Mouse (Mus musculus) liver, embryonic 14.5 days (tissue): ENCODE results near the gene Afg1l. TPM values are rescaled to one million over a fixed set of nuclear protein-coding genes. Genes with fewer than 3 reads are reported as not detected.

Experiments
- ATAC-seq: fragments of 200-750 bp; cut with Nextera tagmentation; 2 replicates; pipeline ENCODE4 v1.8.0; 2017; ENCODE audit warnings: moderate number of reproducible peaks, mild to moderate bottlenecking, moderate library complexity; ENCODE audit not compliant: insufficient read depth
- DNase-seq, 3 experiments: peaks; one replicate each; pipeline ENCODE4 v3.0.0-alpha.2; 2012 to 2013; ENCODE audit warnings: low read depth in 3 of 3, low spot score in 3 of 3
- H3K27ac ChIP-seq: fragments of 300-500 bp; sonication (generic); 2 replicates; pipeline ENCODE4 v1.5.1; 2014; ENCODE audit warnings: moderate library complexity, mild to moderate bottlenecking, control low read depth, inconsistent platforms
- H3K27me3 ChIP-seq: fragments of 300-500 bp; sonication (generic); 2 replicates; pipeline ENCODE4 v1.6.1; 2014; ENCODE audit warnings: mild to moderate bottlenecking, low read length, moderate library complexity; ENCODE audit not compliant: control insufficient read depth, insufficient read depth
- H3K36me3 ChIP-seq: fragments of 300-500 bp; sonication (generic); replicated peaks from 2 replicates; pipeline ENCODE4 v1.6.1; 2014; ENCODE audit warnings: low read depth; ENCODE audit not compliant: control insufficient read depth, insufficient read depth
- H3K4me1 ChIP-seq, 2 experiments: fragments of 200-500 bp in 1 of 2; fragments of 300-500 bp in 1 of 2; sonication (generic) in 1 of 2; replicated peaks; 2 replicates each; pipeline ENCODE4 v1.6.1; 2012 to 2014; ENCODE audit warnings: antibody characterized with exemption in 1 of 2, inconsistent platforms in 1 of 2, low read length in 1 of 2; ENCODE audit not compliant: control insufficient read depth in 2 of 2, insufficient read depth in 2 of 2
- H3K4me2 ChIP-seq: fragments of 300-500 bp; sonication (generic); 2 replicates; pipeline ENCODE4 v1.6.1; 2014; ENCODE audit warnings: low read depth, mild to moderate bottlenecking, control low read depth, moderate library complexity
- H3K4me3 ChIP-seq, 2 experiments: fragments of 200-500 bp in 1 of 2; fragments of 300-500 bp in 1 of 2; sonication (generic) in 1 of 2; 2 replicates each; pipeline ENCODE4 v1.5.1; 2012 to 2014; ENCODE audit warnings: low read depth in 2 of 2, low read length in 2 of 2, mild to moderate bottlenecking in 2 of 2, control low read depth in 1 of 2, inconsistent platforms in 1 of 2, moderate library complexity in 1 of 2; ENCODE audit not compliant: insufficient read depth in 1 of 2
- H3K9ac ChIP-seq: fragments of 300-500 bp; sonication (generic); replicated peaks from 2 replicates; pipeline ENCODE4 v1.6.1; 2014; ENCODE audit warnings: mild to moderate bottlenecking, control low read depth, moderate library complexity
- H3K9me3 ChIP-seq: fragments of 300-500 bp; sonication (generic); 2 replicates; pipeline ENCODE4 v1.6.1; 2016; ENCODE audit warnings: low read length, mixed read lengths; ENCODE audit not compliant: control insufficient read depth
- CTCF ChIP-seq: IDR thresholded peaks from 2 replicates; pipeline ENCODE4 v1.5.1; 2016; ENCODE audit warnings: antibody characterized with exemption, low read depth, control low read depth
- EP300 ChIP-seq: IDR thresholded peaks from 2 replicates; pipeline ENCODE4 v1.6.1; 2016; ENCODE audit warnings: antibody characterized with exemption, low read depth
- WGBS: fragments of 180-500 bp; shearing (Covaris S2); extraction: QIAGEN DNeasy Blood & Tissue Kit; methylation state at CpG from one replicate; pipeline ENCODE4 v1.1.7; 2014; ENCODE audit not compliant: insufficient replicate concordance; 5-methylcytosine and 5-hydroxymethylcytosine counted together
- polyA plus RNA-seq, 2 experiments: library from polyadenylated mRNA; depleted of rRNA in 1 of 2; stranded (reverse) in 1 of 2; unstranded in 1 of 2; fragments of >200 nt; fragmentation: Nextera tagmentation in 1 of 2; extraction: Ambion mirVana in 1 of 2; gene quantifications; 2 replicates each; pipeline versions ENCODE4 v1.2.1 to v1.2.3; 2012 to 2014

Gene Afg1l
- polyA plus RNA-seq, 2 experiments, result 1.8 to 2.2 TPM

DNA sequence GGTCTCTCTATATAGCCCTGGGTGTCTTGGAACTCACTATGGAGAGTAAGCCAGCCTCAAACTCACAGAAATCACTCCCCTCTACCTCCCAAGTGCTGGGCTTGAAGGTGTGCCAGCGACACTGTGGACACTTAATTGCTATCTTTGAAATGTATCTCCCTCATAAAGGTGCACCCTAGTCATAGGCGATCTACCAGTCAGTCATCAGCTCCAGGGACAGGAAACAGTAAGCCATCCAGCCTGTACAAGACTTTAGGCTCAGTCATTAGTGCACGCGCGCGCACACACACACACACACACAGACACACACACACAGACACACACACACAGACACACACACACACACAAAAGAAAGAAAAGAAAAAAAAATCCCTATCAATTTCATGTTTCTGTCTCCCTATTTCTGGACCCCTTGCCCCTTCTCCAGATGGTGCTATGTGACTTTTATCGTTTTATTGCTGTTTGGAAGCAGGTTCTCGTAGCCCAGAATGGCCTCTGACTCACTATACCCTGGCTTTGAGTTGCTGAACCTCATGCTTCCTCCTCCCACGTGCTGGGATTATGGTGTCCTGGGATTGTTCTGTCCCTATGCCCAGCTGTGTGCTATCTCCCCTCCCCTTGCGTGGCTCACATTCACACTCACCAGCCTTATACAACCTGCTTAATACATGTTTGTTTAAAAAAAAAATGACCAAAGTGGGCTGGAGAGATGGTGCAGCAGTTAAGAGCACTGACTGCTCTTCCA lies 13.8 kb upstream of the Afg1l start:
- H3K4me3 ChIP-seq, result no peak overlapping the region
- no peak for ATAC-seq
- H3K36me3 ChIP-seq, result no peaks in the 10 kb centered on the region
- no peak overlapping the region for H3K9ac ChIP-seq
- H3K27ac ChIP-seq, result no peak overlapping the region
- no peak for DNase-seq
- H3K27me3 ChIP-seq, result no peaks in the 10 kb centered on the region
- H3K4me1 ChIP-seq, result peaks cover 0 to 8% of the 10 kb centered on the region in 2 experiments; a peak in 2 of 4 replicates
- TF ChIP-seq CTCF (no peak), EP300 (no peak)
- no peak overlapping the region for H3K4me2 ChIP-seq
- WGBS, result 78% methylated on average over 10 of the region's 10 CpGs
- no peaks in the 10 kb centered on the region for H3K9me3 ChIP-seq

DNA sequence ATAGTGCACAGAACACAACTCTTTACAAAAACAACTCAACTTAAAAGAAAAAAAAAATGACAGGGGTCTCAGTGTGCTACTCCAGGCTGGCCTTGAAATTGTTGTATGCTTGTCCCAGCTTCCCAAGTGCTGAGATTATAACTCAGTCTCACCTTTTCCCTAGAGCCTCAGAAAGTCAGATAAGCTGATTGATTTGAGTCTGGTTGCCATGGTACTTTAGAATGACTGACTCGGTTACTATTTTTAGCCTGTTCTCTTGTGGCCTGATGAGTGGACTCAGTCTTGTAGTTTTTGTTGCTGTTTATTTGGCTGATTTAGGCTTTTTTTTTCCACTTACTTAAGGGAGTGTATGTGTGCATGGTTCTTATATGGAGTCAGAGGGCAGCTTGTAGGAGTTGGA lies 12.8 kb upstream of the Afg1l start:
- H3K27ac ChIP-seq, result no peak overlapping the region
- TF ChIP-seq EP300, result no peak
- TF ChIP-seq CTCF, result no peak
- peaks cover 0 to 8% of the 10 kb centered on the region in 2 experiments; a peak in 2 of 4 replicates for H3K4me1 ChIP-seq
- no peak overlapping the region for H3K4me3 ChIP-seq
- no peaks in the 10 kb centered on the region for H3K9me3 ChIP-seq
- no peaks in the 10 kb centered on the region for H3K36me3 ChIP-seq
- no peak for DNase-seq
- no peak for ATAC-seq
- WGBS, result 14% methylated on average over 1 of the region's 1 CpGs
- H3K4me2 ChIP-seq, result no peak overlapping the region
- H3K27me3 ChIP-seq, result no peaks in the 10 kb centered on the region
- H3K9ac ChIP-seq, result no peak overlapping the region

DNA sequence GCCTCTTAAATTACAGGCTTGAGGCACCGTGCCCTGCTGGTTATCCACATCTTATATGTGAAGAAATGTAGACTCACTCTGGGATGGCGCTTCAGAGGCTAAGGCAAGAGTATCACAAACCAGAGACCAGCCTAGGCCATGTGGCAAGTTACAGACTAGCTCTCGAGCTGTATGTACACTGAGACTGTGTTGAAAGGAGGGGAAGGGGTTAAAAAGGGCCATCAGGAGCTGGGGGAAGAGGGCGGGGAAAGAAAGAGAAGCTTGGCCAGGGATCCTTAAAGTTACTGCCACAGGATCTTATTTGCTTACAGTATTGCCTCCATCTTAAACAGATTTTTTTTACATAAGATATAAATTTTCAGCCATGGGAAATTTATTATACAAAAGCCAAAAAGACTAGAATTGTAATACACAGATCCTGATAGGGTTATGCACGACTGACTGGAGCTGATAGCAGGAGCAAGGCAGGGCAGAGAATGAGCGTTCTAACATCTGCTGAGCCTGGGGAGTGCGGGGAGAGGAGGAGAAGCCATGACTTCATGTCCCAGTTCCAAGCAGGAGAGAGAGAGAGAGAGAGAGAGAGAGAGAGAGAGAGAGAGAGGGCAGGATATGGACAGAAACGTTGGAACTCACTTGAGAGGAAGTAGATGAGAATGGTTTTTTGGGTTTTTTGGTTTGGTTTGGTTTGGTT lies 10.4 kb upstream of the Afg1l start:
- TF ChIP-seq EP300, result no peak
- no peak for TF ChIP-seq CTCF
- Histone ChIP-seq H3K4me1 (peaks cover 0 to 8% of the 10 kb centered on the region in 2 experiments; a peak in 2 of 4 replicates), H3K27me3 (no peaks in the 10 kb centered on the region), H3K9ac (no peak overlapping the region), H3K9me3 (no peaks in the 10 kb centered on the region), H3K4me2 (no peak overlapping the region), H3K4me3 (no peak overlapping the region), H3K36me3 (no peaks in the 10 kb centered on the region), H3K27ac (no peak overlapping the region)
- DNase-seq, result no peak
- WGBS, result 32% methylated on average over 8 of the region's 8 CpGs
- no peak for ATAC-seq

DNA sequence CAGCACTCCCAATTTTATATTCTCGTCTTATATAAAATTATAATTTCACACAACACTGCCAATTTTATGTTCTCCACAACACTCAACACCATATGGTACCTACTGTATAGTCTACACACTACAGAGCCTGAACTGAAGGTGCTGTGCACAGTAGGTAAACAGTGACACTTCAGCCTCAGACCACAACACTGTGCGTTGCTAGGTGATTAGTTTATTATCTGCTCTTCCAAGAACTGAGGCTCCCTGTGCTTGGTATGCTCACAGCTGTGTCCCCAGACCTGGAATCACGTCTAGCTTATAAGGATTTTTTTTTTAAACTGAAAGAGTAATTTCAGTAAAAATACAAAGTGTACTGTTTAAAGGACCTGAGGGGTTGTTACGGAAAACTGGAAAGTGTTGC lies 2.4 kb upstream of the Afg1l start:
- Histone ChIP-seq H3K27me3 (no peaks in the 10 kb centered on the region), H3K27ac (no peak overlapping the region), H3K4me3 (no peak overlapping the region), H3K9me3 (no peaks in the 10 kb centered on the region), H3K9ac (no peak overlapping the region), H3K4me2 (no peak overlapping the region), H3K4me1 (peaks cover 24 to 32% of the 10 kb centered on the region in 2 experiments), H3K36me3 (no peaks in the 10 kb centered on the region)
- peak in 2 of 3 experiments; percentile 47 to 72 for DNase-seq
- WGBS, result 46% methylated on average over 4 of the region's 4 CpGs
- ATAC-seq, result peak; percentile 38; the same call in 1 of the 2 replicates
- TF ChIP-seq EP300 (no peak), CTCF (no peak)

DNA sequence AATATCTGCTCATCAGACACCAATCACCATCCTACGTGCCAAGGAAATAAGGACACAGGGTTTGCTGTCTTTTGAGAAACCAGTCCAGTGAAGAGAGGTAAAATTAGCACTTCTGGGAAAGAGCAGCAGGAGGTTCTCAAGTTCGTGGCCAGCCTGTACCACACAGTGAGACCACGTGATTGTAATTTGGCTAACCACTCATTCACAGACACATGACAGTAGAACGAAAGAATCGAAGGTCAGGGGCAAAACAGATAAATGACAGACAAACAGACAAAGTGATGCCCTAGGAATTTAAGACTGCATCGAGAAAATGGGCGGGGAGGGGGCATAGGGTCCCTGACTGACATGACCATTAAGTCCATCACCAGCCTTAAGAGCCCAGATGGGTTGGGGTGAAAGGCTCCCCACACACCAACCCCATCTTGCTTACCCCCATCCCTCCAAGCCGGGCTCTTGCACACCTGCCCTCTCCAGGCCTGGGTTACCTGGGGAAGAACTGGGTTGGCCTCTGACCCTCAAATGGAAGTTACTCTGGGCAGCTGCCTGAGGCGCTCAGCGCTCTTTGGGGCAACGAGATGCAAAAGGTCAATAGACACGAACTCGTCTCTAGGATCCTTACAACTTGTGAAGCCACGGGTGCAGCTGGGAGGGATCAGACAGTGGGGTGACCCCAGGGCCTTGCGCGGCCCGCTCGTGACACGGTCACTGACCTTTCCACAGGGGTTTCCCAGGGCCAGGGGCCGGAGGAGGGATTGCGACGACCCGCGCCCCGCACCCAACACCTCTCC lies 620 bp downstream of the Afg1l start:
- DNase-seq (peak in 1 of 3 experiments; percentile 43), ATAC-seq (no peak)
- Histone ChIP-seq H3K4me2 (peak overlapping the region; percentile 95), H3K9me3 (no peaks in the 10 kb centered on the region), H3K4me3 (peak overlapping the region; percentile 84 to 88), H3K27ac (peak overlapping the region; percentile 91), H3K4me1 (peaks cover 24 to 32% of the 10 kb centered on the region in 2 experiments), H3K9ac (peak overlapping the region; percentile 98), H3K27me3 (no peaks in the 10 kb centered on the region), H3K36me3 (no peaks in the 10 kb centered on the region)
- no peak for TF ChIP-seq CTCF
- TF ChIP-seq EP300, result no peak
- 9% methylated on average over 25 of the region's 25 CpGs for WGBS
